Mouse (Mus musculus) heart, adult 18-20 months (tissue): ENCODE measurements at regions not wholly inside any gene's neighbourhood (a gene's known extent, or its start where the extent isn't known, plus 50 kb on each side); places are given as distances from the start of the nearest gene placed in this dataset.

Experiments
- DNase-seq, 2 experiments: peaks; one replicate each; pipeline ENCODE4 v3.0.0; 2021 to 2022; ENCODE audit warnings: mixed read lengths in 1 of 2

- DNase-seq: no peak
Observed at GRCm38 (mm10) chr7:125024944-125025343, 419.5 kb upstream of the Kdm8 start.

DNA sequence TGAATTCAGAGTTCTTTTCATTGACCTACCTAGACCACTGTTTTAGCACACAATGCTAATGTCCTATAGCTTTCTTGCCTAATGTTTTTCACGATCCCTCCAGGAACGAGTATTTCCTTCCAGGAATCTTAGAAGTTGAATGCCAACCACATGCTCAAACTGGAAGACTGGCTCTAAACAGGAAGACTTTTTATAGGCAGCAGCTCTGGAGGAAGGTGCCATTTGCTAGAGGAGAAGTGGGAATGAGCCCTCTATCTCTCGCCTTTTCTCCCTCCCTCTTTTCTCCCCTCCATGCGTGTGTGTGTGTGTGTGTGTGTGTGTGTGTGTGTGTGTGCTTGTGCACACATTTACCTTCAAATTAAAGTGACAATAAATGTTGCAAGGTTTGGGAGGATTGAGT is 410.7 kb upstream of the Kdm8 start:
- no peak for DNase-seq

- no peak for DNase-seq
Observed at GRCm38 (mm10) chr7:125034196-125034595, 410.3 kb upstream of the Kdm8 start.

- DNase-seq: no peak
Observed at GRCm38 (mm10) chr7:125036098-125036991, 408.1 kb upstream of the Kdm8 start.

DNA sequence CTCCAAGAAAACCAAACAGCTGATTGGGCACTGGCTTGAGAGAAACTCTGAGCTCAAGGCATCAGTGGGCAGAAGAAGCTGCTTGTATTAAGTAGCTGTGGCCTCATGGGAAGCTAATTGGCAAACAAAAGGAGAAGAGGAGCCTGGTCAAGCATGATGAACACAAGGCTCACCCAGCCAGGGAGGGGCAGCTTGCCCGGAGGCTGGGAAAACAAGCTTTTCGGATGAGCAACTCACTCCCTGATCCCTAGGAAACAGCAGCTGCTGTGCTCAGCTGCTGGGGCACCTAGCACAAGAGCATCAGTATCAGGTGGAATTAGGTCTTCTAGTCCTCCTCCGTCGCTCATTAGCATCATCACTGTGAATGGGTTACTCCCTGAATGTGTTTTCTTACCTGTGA is 405.6 kb upstream of the Kdm8 start:
- DNase-seq: no peak

- DNase-seq: peak; percentile 9 to 13
Observed at GRCm38 (mm10) chr7:125055951-125056625, 388.4 kb upstream of the Kdm8 start.

DNA sequence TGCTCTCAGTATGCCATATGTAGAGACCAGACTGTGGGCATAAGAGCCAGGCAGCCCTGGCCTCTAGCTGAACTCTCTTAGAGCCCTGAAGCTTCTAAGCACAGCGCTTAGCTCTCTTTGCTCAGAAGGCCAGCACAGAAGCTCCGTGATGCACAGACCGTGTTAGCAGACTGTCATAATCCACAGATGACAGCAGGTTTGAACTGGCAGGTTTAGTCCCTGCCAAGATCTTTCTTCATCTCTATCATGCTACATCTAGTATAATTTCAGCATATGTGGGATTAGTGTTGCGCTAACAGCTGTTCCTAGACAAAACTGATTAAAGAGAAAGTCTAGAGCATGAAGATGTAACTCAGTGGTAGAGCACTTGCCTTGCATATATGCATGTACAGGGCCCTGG is 342.0 kb upstream of the Kdm8 start:
- no peak for DNase-seq

GRCm38 (mm10) chr7:125104011-125104410 is 340.5 kb upstream of the Kdm8 start:
- no peak for DNase-seq

DNA sequence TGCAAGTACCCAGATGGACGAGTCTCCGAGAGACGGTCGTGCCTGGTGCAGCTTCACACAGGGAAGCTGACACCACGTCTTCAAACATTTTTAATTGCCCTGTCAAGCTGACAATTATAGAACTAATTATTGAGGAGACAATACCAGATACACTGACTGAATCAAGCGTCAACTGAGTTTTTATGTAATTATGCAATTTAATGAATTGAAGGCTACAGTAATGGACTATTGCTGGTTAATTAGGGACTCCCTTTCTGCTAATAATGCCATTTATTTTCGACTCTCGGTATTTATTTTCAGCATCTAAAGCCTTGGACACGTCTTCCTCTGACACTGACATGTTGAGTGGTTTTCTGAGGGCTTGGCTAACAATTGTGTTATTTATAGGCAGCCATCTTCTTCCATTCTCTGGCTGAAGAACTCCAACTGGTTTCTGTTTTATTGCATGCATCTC is 331.6 kb upstream of the Kdm8 start:
- DNase-seq: no peak

DNA sequence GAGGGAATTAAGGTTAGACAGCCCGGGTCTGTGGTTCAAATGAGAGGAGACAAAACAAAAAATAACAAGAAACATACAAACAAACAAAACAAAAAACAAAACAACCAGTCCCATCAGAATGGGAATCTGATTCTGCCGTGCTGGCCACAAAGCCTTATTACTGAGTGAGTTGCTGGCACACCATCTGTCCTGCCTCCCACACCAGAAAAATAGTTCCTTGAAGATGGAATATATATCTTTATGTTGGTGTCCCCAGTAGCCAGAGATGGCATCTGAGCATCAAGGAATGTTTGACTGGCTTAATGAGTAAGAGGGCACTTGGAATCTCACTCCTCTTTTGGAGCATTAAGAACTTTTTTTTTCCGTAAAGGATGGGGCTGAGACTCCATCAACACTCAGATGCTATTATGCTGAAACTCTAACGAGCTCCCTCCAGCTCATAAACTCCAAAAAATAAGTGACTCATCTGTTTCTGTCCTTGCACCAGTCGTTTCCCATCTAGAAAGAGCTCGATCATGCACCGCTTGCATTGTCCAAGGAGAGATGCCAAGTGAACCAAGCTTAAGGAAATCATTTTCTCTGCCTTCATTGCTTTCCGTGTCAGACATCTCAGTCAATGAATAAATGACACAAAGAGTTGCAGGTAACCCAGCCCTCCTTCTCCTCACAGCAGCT is 329.0 kb upstream of the Kdm8 start:
- no peak for DNase-seq

DNA sequence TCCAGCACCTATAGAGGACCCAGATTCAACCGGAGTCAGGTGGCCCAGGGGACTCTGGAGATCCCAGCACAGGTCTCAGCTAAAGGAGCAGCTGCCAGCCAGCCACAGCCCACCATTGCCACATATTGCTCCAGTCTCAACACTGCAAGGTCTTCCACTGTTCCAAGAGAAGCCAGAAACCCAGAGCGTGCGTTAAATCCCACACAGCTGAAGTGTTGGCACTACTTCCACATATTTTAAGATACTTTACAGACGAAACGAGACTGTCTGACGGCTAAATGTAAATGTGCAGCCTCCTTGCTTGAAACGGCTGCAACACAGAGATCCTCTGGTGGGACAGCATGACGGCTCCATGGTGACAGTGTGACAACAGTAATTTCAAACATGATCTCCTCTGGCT is 327.3 kb upstream of the Kdm8 start:
- DNase-seq: no peak

DNA sequence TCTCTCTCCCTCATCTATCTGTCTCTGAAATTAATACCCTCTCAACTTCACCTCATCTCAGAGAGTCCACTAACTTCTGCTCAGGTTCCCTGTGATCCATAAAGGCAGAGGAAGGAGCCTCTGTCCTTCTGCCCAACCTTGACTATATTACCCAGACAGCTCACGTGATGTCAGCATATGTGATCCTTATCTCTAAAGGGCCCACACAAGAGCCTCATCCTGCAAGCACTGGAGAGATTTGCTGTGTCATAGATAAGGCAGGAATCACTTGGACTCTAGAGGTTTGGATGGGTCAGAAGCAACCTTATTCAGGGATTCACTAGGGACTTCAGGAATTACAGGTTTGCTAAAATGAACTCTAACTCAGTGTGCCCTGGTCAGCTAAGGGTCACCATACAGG is 315.3 kb upstream of the Kdm8 start:
- no peak for DNase-seq

- DNase-seq: no peak
Observed at GRCm38 (mm10) chr7:125131968-125132367, 312.5 kb upstream of the Kdm8 start.

- DNase-seq: no peak
Observed at GRCm38 (mm10) chr7:125138607-125139006, 305.9 kb upstream of the Kdm8 start.

- DNase-seq: no peak
Observed at GRCm38 (mm10) chr7:125139196-125139595, 305.3 kb upstream of the Kdm8 start.

GRCm38 (mm10) chr7:125140854-125141253 is 303.6 kb upstream of the Kdm8 start:
- DNase-seq: no peak

DNA sequence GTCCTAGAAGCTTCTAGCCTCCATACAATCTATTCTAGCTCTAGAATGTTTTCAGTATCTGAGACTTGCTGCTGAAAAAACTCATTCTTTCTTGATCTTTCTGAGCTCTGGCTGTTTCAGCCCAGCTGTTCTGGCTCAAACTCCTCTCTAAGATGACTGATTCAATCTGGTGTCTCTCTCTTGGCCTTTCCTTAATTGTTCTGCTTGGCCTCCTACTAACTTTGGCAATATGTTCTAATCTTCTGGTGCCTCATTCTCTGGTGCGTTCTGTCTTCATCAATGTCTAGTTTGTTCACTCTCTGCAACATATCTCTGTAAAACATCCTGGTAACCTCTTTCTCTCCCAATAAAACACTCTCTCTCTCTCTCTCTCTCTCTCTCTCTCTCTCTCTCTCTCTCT is 302.6 kb upstream of the Kdm8 start:
- no peak for DNase-seq

DNA sequence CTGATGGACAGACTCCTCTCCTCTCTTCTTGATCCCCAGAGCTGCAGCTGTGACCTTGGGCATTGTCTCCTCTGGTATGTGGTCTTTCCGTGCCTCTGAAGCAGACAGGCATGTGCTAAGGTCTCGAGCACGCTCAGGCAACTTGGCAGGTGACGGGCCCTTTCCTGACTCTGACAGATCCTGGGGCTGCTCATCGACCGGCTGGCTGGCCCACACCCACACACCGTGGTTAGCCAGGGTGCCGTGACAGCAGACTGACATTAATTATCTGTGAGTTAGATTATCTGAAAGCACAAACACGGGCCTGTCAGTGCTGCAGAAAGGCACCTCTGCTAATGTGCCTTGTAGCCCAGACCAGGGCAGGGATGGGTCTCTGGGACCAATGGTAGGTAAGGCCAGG is 298.5 kb upstream of the Kdm8 start:
- peak; percentile 8 to 9 for DNase-seq

DNA sequence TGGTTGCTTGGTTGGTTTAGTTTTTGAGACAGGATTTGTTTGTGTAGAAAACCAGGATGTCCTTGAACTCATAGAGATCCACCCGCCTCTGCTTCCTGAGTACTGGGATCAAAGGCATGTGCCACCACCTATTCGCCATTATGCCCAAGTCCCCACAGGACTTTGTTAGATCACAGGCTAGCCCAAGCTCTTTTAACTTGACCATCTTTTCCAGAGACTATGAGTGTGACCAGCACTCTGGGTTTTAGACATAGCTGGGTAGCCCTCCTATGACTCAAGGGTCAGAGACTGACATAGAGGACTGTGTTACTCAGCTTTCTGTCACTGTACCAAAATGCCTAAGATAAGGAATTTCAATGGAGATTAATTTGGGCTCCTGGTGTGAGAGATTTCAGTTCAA is 295.3 kb upstream of the Kdm8 start:
- DNase-seq: no peak

GRCm38 (mm10) chr7:125149740-125150139 is 294.7 kb upstream of the Kdm8 start:
- no peak for DNase-seq

DNA sequence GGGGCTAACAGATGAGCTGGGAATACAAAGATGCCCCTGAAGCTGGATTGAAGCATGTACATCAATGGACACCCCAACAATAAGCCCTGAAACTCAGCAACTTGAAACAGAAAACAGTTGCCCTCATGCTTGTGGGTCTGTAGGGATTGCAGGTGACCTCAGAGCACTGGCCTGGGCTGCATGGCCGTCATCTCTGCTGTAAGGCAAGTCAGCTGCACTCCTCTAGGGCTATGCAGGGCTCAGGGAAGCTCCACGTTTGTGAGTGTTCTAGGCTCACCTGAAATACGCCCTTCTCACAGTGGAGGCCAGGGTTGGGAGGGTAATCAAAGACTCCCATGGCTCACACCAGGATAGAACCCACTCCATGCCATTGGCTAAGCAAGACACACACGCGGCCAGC is 292.2 kb upstream of the Kdm8 start:
- DNase-seq: no peak

GRCm38 (mm10) chr7:125155291-125155690 is 289.2 kb upstream of the Kdm8 start:
- DNase-seq: no peak

DNA sequence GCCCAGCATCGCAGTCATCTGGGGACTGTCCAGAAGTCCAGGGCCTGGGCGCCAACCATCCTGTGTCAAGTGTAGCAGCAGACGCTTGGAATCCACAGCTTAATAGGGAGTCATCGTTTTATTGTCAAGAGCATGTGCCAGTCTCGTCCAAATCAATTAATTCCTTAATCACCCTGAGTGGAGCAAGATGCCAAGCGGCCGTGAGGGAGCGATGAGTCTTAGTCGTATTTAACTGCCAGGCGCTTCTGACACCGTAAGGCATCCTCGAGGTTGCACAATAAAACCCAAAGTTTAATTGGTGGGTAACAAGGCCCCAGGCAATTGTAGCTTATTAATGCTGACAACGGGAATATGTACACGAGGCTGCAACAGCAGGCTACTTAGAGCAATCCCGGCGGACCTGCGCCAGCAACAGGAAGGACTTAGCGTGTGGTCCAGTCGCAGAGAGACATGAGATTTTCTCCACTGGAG is 277.6 kb upstream of the Kdm8 start:
- DNase-seq: no peak
